Mouse (Mus musculus) liver, embryonic 14 days (tissue): ENCODE data around the gene Fbxo33. TPM values are rescaled to one million over a fixed set of nuclear protein-coding genes. Genes with fewer than 3 reads are reported as not detected.

ENCODE experiments used
- polyA plus RNA-seq: library from polyadenylated mRNA; depleted of rRNA; stranded (reverse); fragments of >200 nt; gene quantifications from 2 replicates; pipeline ENCODE4 v1.2.3, GENCODE M21; 2012; rRNA removed

Fbxo33 gene
- polyA plus RNA-seq = 7.1 and 8.8 TPM in 2 replicates

DNA sequence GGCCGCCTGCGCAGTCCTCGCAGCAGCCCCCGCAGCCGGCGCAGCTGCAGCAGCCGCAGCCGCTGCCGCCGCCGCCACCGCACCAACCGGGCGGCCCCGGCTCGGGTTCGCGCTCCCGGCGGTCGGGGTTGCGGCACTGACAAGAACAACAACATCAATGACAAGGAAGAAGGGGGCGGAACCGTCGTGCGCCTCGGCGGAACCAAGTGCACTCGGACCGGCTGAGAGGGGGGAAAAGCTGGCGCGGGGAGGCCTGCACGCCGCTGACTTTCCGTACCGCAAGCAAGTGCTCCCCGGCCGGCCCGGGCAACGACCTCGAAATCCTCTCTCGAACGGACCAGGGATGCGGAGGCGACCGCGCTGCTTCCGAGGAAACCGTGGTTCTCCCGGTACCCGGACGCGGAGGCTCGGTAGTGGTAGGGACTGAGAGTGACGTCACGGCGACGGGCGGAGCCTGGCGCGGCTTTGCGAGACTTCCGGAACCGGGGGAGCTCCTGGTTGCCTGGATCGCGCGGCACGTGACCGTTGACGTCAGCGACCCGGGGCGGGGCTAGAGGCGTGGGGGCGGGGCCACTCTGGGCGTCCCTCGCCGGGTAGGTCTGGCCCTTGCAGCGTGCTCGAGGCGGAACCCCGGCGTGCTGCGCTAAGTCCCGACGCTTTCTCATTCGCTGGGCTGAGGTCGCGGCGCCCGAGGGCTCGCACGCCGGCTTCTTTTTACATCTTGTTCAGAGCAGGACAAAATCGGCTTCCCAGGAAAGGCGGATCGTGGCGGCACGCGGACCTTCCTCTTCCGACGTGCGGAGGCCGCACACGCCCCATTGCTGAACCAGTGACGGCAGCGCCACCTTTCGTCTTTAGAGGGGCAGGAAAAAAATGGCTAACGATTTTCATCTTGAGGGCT is at the start of gene Fbxo33:
Fbxo33 (minus strand) TSS at position 401 of the 901 bp plus-strand sequence.

Other genes with a start within 250 kb of the Fbxo33 start
- gene Sec23a, start 207.7 kb downstream of the Fbxo33 start, polyA plus RNA-seq = 10.4 and 12.5 TPM in 2 replicates
- 11.3 and 11.5 TPM in 2 replicates for gene Gemin2, start 206.3 kb downstream of the Fbxo33 start, polyA plus RNA-seq
- 34.8 and 37.5 TPM in 2 replicates for gene Trappc6b, start 158.3 kb downstream of the Fbxo33 start, polyA plus RNA-seq
- gene Pnn, start 152.8 kb downstream of the Fbxo33 start, polyA plus RNA-seq = 52.1 and 57.1 TPM in 2 replicates
- gene Mia2, start 123.9 kb downstream of the Fbxo33 start, polyA plus RNA-seq = 32.2 and 36.3 TPM in 2 replicates